Mouse (Mus musculus): Measurements from ENCODE around the gene Gm20219.

DNA sequence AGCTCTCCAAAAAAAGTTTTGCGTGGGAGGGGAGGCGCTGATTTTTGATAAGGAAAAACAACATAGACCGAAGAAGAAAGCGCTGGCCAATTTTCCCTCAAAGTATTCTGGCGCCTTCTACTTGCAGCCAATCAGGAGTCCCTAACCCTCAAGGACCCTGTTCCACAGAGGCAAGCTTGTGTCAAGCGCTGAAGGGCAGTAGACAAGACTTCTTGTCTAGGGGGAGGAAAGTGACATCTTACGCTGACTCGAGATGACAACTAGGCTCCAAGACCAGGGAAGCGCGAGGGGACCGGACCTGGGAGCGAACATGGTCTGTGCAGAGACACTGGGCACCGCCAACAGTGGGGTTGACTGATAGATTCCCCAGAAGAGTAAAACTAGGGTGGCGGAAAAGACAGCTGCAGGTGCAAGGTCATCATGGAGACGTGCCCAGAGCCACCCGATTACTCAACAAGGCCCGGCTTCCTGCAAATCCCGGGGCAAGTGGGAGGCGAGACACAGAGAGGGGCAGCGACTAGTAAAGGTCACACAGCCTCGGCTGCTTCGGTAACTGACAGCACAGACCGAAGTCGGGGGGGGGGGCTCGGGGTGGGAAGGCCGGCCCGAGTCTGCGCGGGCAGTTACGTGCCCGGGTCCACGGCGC is 29.5 kb upstream of the Gm20219 start:
- TF ChIP-seq CTCF (IDR thresholded peaks at IDR 0.05; ENCODE audit: borderline replicate concordance, insufficient read depth, low read depth, low read length) (no peak), POLR2A (IDR thresholded peaks at IDR 0.05; ENCODE audit: borderline replicate concordance, insufficient read depth, low read length) (no peak)
